Mouse (Mus musculus) Patski (cell line): ENCODE measurements around the gene Cd19. TPM values are rescaled to one million over a fixed set of nuclear protein-coding genes. Genes with fewer than 3 reads are reported as not detected.

ENCODE experiments used
- ATAC-seq: fragments of 100-300 bp; one replicate; pipeline ENCODE4 v1.8.0; 2021
- CTCF ChIA-PET: fragments of 350-600 bp; sonication (Branson Sonifier 250); formaldehyde crosslinking; loops from one replicate; lab custom pipeline; 2022; ENCODE audit warnings: inconsistent platforms; lab: Charles Lee
- POLR2A ChIA-PET: fragments of 350-600 bp; sonication (Branson Sonifier 250); formaldehyde crosslinking; loops from one replicate; lab custom pipeline; 2022; ENCODE audit warnings: antibody characterized with exemption, inconsistent platforms; lab: Charles Lee
- DNase-seq: peaks from one replicate; pipeline ENCODE4 v3.0.0-alpha.2; 2011; ENCODE audit warnings: low read depth, low spot score
- H3K27me3 ChIP-seq: fragments of 371-371 bp; one replicate; pipeline ENCODE4 v1.5.1; 2021
- CTCF ChIP-seq: fragments of 100-300 bp; IDR thresholded peaks from one replicate; pipeline ENCODE4 v1.5.1; 2021
- in situ Hi-C: fragments of 300-500 bp; cut with MboI; formaldehyde crosslinking; loops from 3 replicates; pipeline ENCODE4 v1.11.1; 2018; ENCODE audit warnings: low pct_unique_long_range_greater_than_20kb, mixed read lengths
- polyA plus RNA-seq: library from polyadenylated mRNA; unstranded; gene quantifications from one replicate; pipeline ENCODE4 v1.2.3, GENCODE M21; 2021

The Cd19 gene
- not detected for polyA plus RNA-seq

- CTCF ChIA-PET = no interaction called here
- H3K27me3 ChIP-seq = peaks cover 9% of the 10 kb centered on the region
- DNase-seq (no peak), ATAC-seq (no peak)
- POLR2A ChIA-PET = no interaction called here
- in situ Hi-C loops = no loop called here
- TF ChIP-seq CTCF = no peak
Measured at GRCm38 (mm10) chr7:126414725-126415124, at the start of gene Cd19. Gene Cd19 (minus strand): TSS chr7:126414889.

- TF ChIP-seq CTCF = no peak
- ATAC-seq (peak; percentile 18), DNase-seq (no peak)
- in situ Hi-C loops = no loop called here
- ChIA-PET POLR2A (no interaction called here), CTCF (no interaction called here)
- no peaks in the 10 kb centered on the region for H3K27me3 ChIP-seq
Measured at GRCm38 (mm10) chr7:126464121-126464520, 49.4 kb upstream of the Cd19 start.

DNA sequence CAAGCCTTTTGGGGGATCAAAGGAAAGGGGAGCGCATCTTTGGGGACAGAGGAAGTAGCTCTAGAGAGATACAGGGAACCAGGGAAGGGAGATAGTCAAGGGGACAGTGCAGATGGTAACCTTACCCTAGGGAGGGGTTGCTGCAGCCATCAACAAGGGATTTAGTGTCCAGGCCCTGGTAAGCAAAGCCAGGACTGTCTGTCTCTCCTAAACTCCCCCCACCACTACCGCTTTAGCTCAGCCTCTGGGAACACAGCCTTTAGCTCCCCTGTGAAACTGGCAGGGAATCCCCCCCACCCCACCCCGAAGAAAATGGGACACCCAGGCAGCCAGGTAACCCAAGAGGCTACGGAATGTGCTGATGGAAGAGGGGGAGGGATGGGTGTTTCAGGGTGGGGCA lies 48.9 kb upstream of the Cd19 start:
- in situ Hi-C loops = no loop called here
- POLR2A ChIA-PET = no interaction called here
- no peak for ATAC-seq
- DNase-seq = no peak
- CTCF ChIA-PET = no interaction called here
- H3K27me3 ChIP-seq = no peaks in the 10 kb centered on the region
- TF ChIP-seq CTCF = no peak

DNA sequence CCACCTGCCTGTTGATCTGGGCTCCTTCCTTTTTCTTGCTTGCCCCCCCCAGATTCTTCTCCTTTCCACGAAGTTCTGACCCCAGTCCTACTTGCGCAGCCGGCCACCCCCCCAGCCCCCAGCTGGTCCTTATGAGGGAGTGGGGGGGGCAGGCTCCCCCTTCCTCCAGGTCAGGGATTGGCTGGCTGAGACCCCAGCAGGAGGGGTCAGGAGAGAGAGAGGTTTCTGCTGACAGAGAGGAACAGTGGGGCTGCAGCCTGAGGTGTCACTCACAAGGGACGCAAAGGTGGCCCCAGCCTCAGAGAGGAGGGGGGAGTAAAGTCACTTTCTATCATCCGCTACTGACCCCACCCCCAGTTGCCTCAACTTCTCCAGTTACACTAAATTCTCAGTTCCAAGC lies 48.3 kb upstream of the Cd19 start, which contains the start of gene Atp2a1:
Gene Atp2a1, minus strand, starts transcription at position 105 of the 400 bp plus-strand sequence.
- ATAC-seq (no peak), DNase-seq (no peak)
- ChIA-PET CTCF (interaction anchor here (1.5 kb wide), 1 partner anchor 27 kb away, joined by 3 read pairs; no protein-coding TSS in a partner anchor), POLR2A (interaction anchor here (1.5 kb wide), 1 partner anchor 11 kb away, joined by 5 read pairs; no protein-coding TSS in a partner anchor)
- in situ Hi-C loops = no loop called here
- no peaks in the 10 kb centered on the region for H3K27me3 ChIP-seq
- TF ChIP-seq CTCF = no peak

GRCm38 (mm10) chr7:126461626-126462025 lies 46.9 kb upstream of the Cd19 start:
- H3K27me3 ChIP-seq = no peaks in the 10 kb centered on the region
- in situ Hi-C loops = no loop called here
- ATAC-seq = no peak
- TF ChIP-seq CTCF = no peak
- ChIA-PET POLR2A (interaction anchor here (1.5 kb wide), 1 partner anchor 12 kb away, joined by 5 read pairs; no protein-coding TSS in a partner anchor), CTCF (interaction anchor here (1.0 to 1.5 kb wide), 2 partner anchors 26 to 62 kb away, joined by 3 to 4 read pairs; no protein-coding TSS in a partner anchor)
- DNase-seq = no peak

GRCm38 (mm10) chr7:126460623-126461399 lies 46.1 kb upstream of the Cd19 start:
- ChIA-PET POLR2A (no interaction called here), CTCF (interaction anchor here (1.0 kb wide), 1 partner anchor 62 kb away, joined by 4 read pairs; no protein-coding TSS in a partner anchor)
- TF ChIP-seq CTCF = no peak
- DNase-seq = no peak
- in situ Hi-C loops = no loop called here
- no peak for ATAC-seq
- no peaks in the 10 kb centered on the region for H3K27me3 ChIP-seq

- ATAC-seq (no peak), DNase-seq (no peak)
- ChIA-PET POLR2A (no interaction called here), CTCF (no interaction called here)
- in situ Hi-C loops = no loop called here
- no peaks in the 10 kb centered on the region for H3K27me3 ChIP-seq
- no peak for TF ChIP-seq CTCF
Measured at GRCm38 (mm10) chr7:126458844-126459618, 44.3 kb upstream of the Cd19 start.

DNA sequence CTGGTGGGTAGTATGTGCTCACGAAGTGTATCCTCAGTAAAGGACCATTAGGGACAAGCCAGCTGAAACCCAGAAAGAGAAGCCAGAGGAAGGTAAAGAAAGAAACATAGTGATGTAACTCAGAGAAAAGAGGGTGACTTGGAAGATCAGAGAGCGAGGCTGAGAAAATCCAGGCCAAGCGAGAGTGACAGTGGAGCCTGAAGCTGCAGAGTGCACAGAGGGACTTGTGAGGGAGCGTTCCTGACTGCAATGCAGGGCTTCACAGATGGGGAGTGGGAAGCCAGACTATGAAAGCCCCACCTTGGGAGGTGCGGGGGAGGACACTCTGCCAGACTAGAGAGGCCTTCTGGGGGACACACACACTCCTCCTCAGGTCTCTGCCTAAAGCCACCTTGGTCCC lies 43.5 kb upstream of the Cd19 start:
- TF ChIP-seq CTCF = no peak
- in situ Hi-C loops = no loop called here
- CTCF ChIA-PET = no interaction called here

GRCm38 (mm10) chr7:126456382-126457266 lies 41.9 kb upstream of the Cd19 start:
- in situ Hi-C loops = no loop called here
- DNase-seq (no peak), ATAC-seq (no peak)
- ChIA-PET CTCF (no interaction called here), POLR2A (no interaction called here)
- TF ChIP-seq CTCF = no peak
- H3K27me3 ChIP-seq = no peaks in the 10 kb centered on the region

More for the DNA sequence above, 43.5 kb upstream of the Cd19 start:
- ATAC-seq = no peak
- H3K27me3 ChIP-seq = no peaks in the 10 kb centered on the region
- DNase-seq = no peak
- POLR2A ChIA-PET = no interaction called here

DNA sequence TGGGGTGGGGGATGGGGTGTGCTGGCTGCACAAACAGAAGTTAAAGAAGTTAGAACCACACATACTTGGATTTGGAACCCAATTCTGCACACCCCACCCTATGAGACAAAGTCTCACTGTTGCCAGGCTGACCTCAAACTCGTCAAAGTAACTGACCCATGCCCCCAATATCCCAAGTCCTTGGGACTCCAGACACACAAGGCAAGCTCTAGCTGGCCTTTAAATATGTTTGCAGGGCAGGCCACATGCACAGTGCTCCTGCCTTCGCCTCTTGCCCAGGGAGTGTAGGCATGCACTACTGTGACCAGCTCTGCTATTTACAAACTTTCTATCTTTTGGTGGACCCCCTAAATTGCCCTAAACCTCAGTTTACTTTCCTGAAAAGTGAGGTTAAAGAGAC lies 40.6 kb upstream of the Cd19 start:
- TF ChIP-seq CTCF = no peak
- no peak for DNase-seq
- no peak for ATAC-seq
- H3K27me3 ChIP-seq = no peaks in the 10 kb centered on the region
- in situ Hi-C loops = no loop called here
- POLR2A ChIA-PET = no interaction called here
- CTCF ChIA-PET = no interaction called here
